Mouse (Mus musculus) lung, embryonic 16.5 days (tissue): ENCODE data around the gene Rasgrf1. TPM values are rescaled to one million over a fixed set of nuclear protein-coding genes. Genes with fewer than 3 reads are reported as not detected.

Experiments used
- ATAC-seq: fragments of 200-750 bp; cut with Nextera tagmentation; 2 replicates; pipeline ENCODE4 v1.8.0; 2017; ENCODE audit warnings: low read depth, mild to moderate bottlenecking, moderate library complexity
- H3K27ac ChIP-seq: fragments of 300-500 bp; sonication (generic); 2 replicates; pipeline ENCODE4 v1.5.1; 2014; ENCODE audit warnings: mild to moderate bottlenecking, control low read depth, low read length
- H3K27me3 ChIP-seq: fragments of 300-500 bp; sonication (generic); 2 replicates; pipeline ENCODE4 v1.6.1; 2014; ENCODE audit warnings: low read depth, low read length, mixed read lengths; ENCODE audit not compliant: control insufficient read depth, insufficient read depth
- H3K36me3 ChIP-seq: fragments of 300-500 bp; sonication (generic); 2 replicates; pipeline ENCODE4 v1.6.1; 2014; ENCODE audit warnings: low read length; ENCODE audit not compliant: control insufficient read depth, insufficient read depth
- H3K4me1 ChIP-seq: fragments of 300-500 bp; sonication (generic); replicated peaks from 2 replicates; pipeline ENCODE4 v1.6.1; 2014; ENCODE audit warnings: low read length, mixed read lengths; ENCODE audit not compliant: control insufficient read depth, insufficient read depth
- H3K4me2 ChIP-seq: fragments of 300-500 bp; sonication (generic); 2 replicates; pipeline ENCODE4 v1.6.1; 2014; ENCODE audit warnings: low read depth, low read length, control low read depth
- H3K4me3 ChIP-seq: fragments of 300-500 bp; sonication (generic); 2 replicates; pipeline ENCODE4 v1.5.1; 2014; ENCODE audit warnings: mild to moderate bottlenecking, low read length, control low read depth
- H3K9ac ChIP-seq: fragments of 300-500 bp; sonication (generic); 2 replicates; pipeline ENCODE4 v1.6.1; 2014; ENCODE audit warnings: low read length, control low read depth
- H3K9me3 ChIP-seq: fragments of 300-500 bp; sonication (generic); 2 replicates; pipeline ENCODE4 v1.6.1; 2016; ENCODE audit warnings: low read length; ENCODE audit not compliant: control insufficient read depth
- WGBS: fragments of 180-500 bp; shearing (Covaris S2); extraction: QIAGEN DNeasy Blood & Tissue Kit; methylation state at CpG from one replicate; pipeline ENCODE4 v1.1.7; 2014; 5-methylcytosine and 5-hydroxymethylcytosine counted together
- polyA plus RNA-seq: library from polyadenylated mRNA; unstranded; fragments of >200 nt; fragmentation: Nextera tagmentation; extraction: Ambion mirVana; gene quantifications from 2 replicates; pipeline ENCODE4 v1.2.1, GENCODE M21; 2015

Rasgrf1 gene
- polyA plus RNA-seq, 1 experiment from 2014 or later = 0.79 TPM

- Histone ChIP-seq H3K4me2 (no peak overlapping the region), H3K4me3 (no peak overlapping the region), H3K9me3 (no peaks in the 10 kb centered on the region), H3K27me3 (no peaks in the 10 kb centered on the region), H3K36me3 (no peaks in the 10 kb centered on the region), H3K4me1 (no peaks in the 10 kb centered on the region), H3K9ac (no peak overlapping the region), H3K27ac (no peak overlapping the region)
- no peak for ATAC-seq
- 89% methylated on average over 22 of the region's 22 CpGs for WGBS
These were observed 44.0 kb downstream of the Rasgrf1 start for GRCm38 (mm10) chr9:89953596-89954215.

- no peaks in the 10 kb centered on the region for H3K27me3 ChIP-seq
- H3K9me3 ChIP-seq = no peaks in the 10 kb centered on the region
- no peaks in the 10 kb centered on the region for H3K36me3 ChIP-seq
- WGBS = 38% methylated on average over 8 of the region's 8 CpGs
- peak overlapping the region; percentile 28; the same call in 1 of the 2 replicates for H3K27ac ChIP-seq
- no peak overlapping the region for H3K4me2 ChIP-seq
- peak; percentile 79 for ATAC-seq
- no peaks in the 10 kb centered on the region for H3K4me1 ChIP-seq
- H3K4me3 ChIP-seq = no peak overlapping the region
- H3K9ac ChIP-seq = no peak overlapping the region
These were observed 45.3 kb downstream of the Rasgrf1 start for GRCm38 (mm10) chr9:89954860-89955479.

- WGBS = 74% methylated on average over 2 of the region's 2 CpGs
These were observed 49.3 kb downstream of the Rasgrf1 start for GRCm38 (mm10) chr9:89958959-89959358.

GRCm38 (mm10) chr9:89964091-89964490 lies 54.4 kb downstream of the Rasgrf1 start:
- H3K4me3 ChIP-seq = no peak overlapping the region
- no peaks in the 10 kb centered on the region for H3K27me3 ChIP-seq
- H3K36me3 ChIP-seq = no peaks in the 10 kb centered on the region
- no peak overlapping the region for H3K9ac ChIP-seq
- H3K4me2 ChIP-seq = no peak overlapping the region
- H3K27ac ChIP-seq = no peak overlapping the region
- H3K4me1 ChIP-seq = no peaks in the 10 kb centered on the region
- 77% methylated on average over 4 of the region's 4 CpGs for WGBS
- ATAC-seq = no peak
- no peaks in the 10 kb centered on the region for H3K9me3 ChIP-seq

More at GRCm38 (mm10) chr9:89958959-89959358, 49.3 kb downstream of the Rasgrf1 start:
- no peak for ATAC-seq
- Histone ChIP-seq H3K36me3 (no peaks in the 10 kb centered on the region), H3K4me3 (no peak overlapping the region), H3K9me3 (no peaks in the 10 kb centered on the region), H3K9ac (no peak overlapping the region), H3K27me3 (no peaks in the 10 kb centered on the region), H3K27ac (no peak overlapping the region), H3K4me2 (no peak overlapping the region), H3K4me1 (no peaks in the 10 kb centered on the region)

- 73% methylated on average over 4 of the region's 4 CpGs for WGBS
- no peak for ATAC-seq
- H3K4me1 ChIP-seq = no peaks in the 10 kb centered on the region
- H3K36me3 ChIP-seq = no peaks in the 10 kb centered on the region
- no peak overlapping the region for H3K4me2 ChIP-seq
- no peaks in the 10 kb centered on the region for H3K27me3 ChIP-seq
- no peak overlapping the region for H3K27ac ChIP-seq
- no peak overlapping the region for H3K4me3 ChIP-seq
- no peaks in the 10 kb centered on the region for H3K9me3 ChIP-seq
- H3K9ac ChIP-seq = no peak overlapping the region
These were observed 58.0 kb downstream of the Rasgrf1 start for GRCm38 (mm10) chr9:89967716-89968115.

GRCm38 (mm10) chr9:89968836-89969450 lies 59.2 kb downstream of the Rasgrf1 start:
- ATAC-seq = no peak
- no peaks in the 10 kb centered on the region for H3K27me3 ChIP-seq
- no peaks in the 10 kb centered on the region for H3K4me1 ChIP-seq
- H3K4me2 ChIP-seq = no peak overlapping the region
- H3K4me3 ChIP-seq = no peak overlapping the region
- H3K27ac ChIP-seq = no peak overlapping the region
- H3K9me3 ChIP-seq = no peaks in the 10 kb centered on the region
- H3K9ac ChIP-seq = no peak overlapping the region
- H3K36me3 ChIP-seq = no peaks in the 10 kb centered on the region
- WGBS = 72% methylated on average over 6 of the region's 6 CpGs

GRCm38 (mm10) chr9:89970271-89970670 lies 60.6 kb downstream of the Rasgrf1 start:
- no peak overlapping the region for H3K4me3 ChIP-seq
- WGBS = 90% methylated on average over 10 of the region's 10 CpGs
- H3K27ac ChIP-seq = no peak overlapping the region
- peaks cover 6% of the 10 kb centered on the region; the same call in 1 of the 2 replicates for H3K4me1 ChIP-seq
- no peak overlapping the region for H3K4me2 ChIP-seq
- no peak overlapping the region for H3K9ac ChIP-seq
- ATAC-seq = no peak
- H3K9me3 ChIP-seq = no peaks in the 10 kb centered on the region
- H3K36me3 ChIP-seq = no peaks in the 10 kb centered on the region
- no peaks in the 10 kb centered on the region for H3K27me3 ChIP-seq

- Histone ChIP-seq H3K4me2 (no peak overlapping the region), H3K27me3 (no peaks in the 10 kb centered on the region), H3K36me3 (no peaks in the 10 kb centered on the region), H3K27ac (no peak overlapping the region), H3K9me3 (no peaks in the 10 kb centered on the region), H3K9ac (no peak overlapping the region), H3K4me1 (peaks cover 6% of the 10 kb centered on the region; the same call in 1 of the 2 replicates), H3K4me3 (no peak overlapping the region)
- no peak for ATAC-seq
- WGBS = 56% methylated on average over 11 of the region's 11 CpGs
These were observed 61.3 kb downstream of the Rasgrf1 start for GRCm38 (mm10) chr9:89970886-89971486.

GRCm38 (mm10) chr9:89972321-89972720 lies 62.6 kb downstream of the Rasgrf1 start:
- WGBS = 35% methylated on average over 3 of the region's 3 CpGs
- no peak for ATAC-seq
- H3K4me1 ChIP-seq = peaks cover 6% of the 10 kb centered on the region; the same call in 1 of the 2 replicates

More at GRCm38 (mm10) chr9:89972321-89972720, 62.6 kb downstream of the Rasgrf1 start:
- no peaks in the 10 kb centered on the region for H3K9me3 ChIP-seq
- H3K27me3 ChIP-seq = no peaks in the 10 kb centered on the region
- no peak overlapping the region for H3K27ac ChIP-seq
- H3K4me3 ChIP-seq = no peak overlapping the region
- no peaks in the 10 kb centered on the region for H3K36me3 ChIP-seq
- no peak overlapping the region for H3K9ac ChIP-seq
- no peak overlapping the region for H3K4me2 ChIP-seq
